Mouse (Mus musculus) naive thymus-derived CD4-positive, alpha-beta T cell, adult 2 months (primary cell): ENCODE measurements around the gene Zdhhc23.

Experiments
- DNase-seq: peaks from one replicate; pipeline ENCODE4 v3.0.0-alpha.2; 2011; ENCODE audit warnings: low read depth

Zdhhc23 gene

GRCm38 (mm10) chr16:43965781-43966389, 13.7 kb downstream of the Zdhhc23 start:
- DNase-seq = no peak

- no peak for DNase-seq
These were observed 15.8 kb downstream of the Zdhhc23 start for GRCm38 (mm10) chr16:43963780-43964179.

DNA sequence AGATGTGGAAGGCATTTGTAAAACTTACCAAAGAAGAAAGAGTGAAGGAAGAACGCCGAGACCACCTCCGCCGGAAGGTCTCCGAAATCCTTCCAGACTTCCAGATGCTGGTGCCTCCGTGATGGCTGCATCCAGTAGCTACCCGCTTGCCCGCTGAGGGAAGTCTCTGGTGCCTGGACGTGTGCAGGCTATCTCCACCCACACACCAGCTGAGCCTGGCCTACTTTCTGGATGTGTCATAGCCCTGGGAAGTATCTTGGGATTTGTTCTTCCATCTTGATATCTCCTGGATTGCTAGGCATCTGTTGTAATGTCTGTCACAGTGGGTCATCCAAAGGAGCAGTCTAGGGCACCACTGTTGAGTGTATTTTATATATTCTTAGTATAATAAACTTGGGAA, 16.3 kb downstream of the Zdhhc23 start:
- no peak for DNase-seq

DNA sequence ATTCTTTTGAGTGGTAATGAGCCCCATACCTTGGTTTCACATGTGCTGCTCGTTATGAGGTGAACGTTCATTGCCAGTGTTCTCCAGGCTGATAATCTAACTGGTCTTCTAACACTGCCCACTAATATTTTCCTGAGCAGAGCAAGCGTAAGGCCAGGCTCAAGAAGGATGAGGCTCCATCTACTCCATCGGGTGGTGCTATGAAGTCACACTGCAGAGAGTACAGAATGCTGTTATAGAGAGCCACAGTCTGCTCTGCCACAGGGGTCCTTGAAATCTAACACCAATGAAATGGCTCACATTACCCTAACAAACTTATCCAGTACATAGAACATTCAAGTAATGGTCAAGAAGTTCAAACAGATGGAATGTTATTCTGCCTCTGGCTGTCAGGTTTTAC, 21.6 kb downstream of the Zdhhc23 start:
- DNase-seq = no peak

DNA sequence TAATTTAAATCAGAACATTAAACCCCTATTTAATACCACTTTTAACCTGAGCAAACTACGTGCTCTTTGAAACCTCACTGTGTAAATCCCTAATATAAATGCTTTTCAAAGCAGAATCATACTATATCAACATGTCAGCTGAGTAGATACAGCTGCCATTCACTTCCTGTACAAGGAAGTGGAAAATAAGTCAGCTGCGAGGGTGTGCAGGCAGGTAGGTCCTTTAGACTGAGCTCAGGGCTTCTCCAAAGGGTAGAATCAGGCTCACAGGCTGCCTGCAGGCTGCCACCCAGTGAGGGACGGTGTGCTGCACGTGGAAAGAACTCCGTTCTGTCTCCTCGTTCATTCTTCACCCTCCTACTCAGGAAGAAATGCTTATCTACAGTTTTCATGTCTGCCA, 24.7 kb downstream of the Zdhhc23 start:
- DNase-seq = peak; percentile 10

DNA sequence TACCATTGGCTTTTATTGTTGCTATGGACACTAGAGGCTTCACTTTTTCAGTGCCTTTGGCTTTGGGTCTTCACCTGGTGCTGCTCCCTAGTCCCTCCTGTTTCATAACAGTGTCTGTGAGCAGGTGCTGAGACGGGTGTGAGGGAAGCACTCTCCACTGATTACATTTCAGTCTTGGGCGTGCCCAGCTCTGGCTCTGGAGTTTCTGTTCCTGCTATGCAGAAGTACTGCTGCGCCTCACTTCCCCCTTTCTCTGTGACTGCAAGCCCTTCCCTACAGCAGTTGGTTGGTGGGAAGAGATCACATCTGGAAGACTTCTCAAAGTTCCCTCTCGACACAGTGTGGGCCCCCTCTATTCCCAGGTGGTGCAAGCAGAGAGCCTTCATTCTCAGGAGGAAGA, 28.0 kb downstream of the Zdhhc23 start:
- no peak for DNase-seq

DNA sequence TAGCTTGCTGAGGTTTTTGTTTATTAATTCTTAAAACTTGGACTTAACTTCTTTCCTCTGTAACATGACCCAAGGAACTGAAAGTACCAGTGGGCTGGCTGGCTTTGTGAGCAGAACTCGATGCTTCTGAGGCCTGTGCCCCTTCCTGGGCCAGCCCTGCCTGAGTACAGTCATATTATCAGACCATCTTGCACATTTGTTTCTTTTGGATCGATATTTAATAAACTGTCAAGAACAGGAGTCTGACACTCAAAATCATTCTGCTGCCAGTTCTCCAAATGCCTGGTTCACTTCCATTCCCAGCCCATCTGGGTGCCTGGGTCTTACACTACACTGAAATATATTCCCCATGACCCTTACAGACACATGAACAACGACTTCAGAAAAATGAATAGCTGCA, 33.7 kb downstream of the Zdhhc23 start:
- DNase-seq = no peak

- DNase-seq = no peak
These were observed 34.2 kb downstream of the Zdhhc23 start for GRCm38 (mm10) chr16:43945351-43945750.

- no peak for DNase-seq
These were observed 38.7 kb downstream of the Zdhhc23 start for GRCm38 (mm10) chr16:43940846-43941245.

DNA sequence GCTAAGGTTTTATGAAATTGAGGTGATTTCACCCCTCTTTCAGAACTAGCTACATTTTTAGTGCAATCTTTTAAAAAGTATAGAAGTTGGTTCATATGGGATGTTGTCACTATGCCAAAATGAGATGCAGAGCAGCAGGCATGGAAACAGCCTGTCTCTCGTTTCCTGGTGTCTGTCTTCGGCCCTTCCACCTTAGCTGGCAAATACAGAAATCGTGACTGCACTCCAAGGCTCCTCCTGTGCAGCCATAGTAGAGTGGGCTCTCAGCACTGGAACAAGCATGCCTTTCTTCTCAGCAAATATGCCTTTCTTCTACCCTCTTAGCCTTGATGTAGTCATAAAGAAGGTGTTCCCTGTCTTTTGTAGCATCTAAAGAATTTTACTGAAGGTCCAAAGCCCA, 43.7 kb downstream of the Zdhhc23 start:
- DNase-seq = no peak

DNA sequence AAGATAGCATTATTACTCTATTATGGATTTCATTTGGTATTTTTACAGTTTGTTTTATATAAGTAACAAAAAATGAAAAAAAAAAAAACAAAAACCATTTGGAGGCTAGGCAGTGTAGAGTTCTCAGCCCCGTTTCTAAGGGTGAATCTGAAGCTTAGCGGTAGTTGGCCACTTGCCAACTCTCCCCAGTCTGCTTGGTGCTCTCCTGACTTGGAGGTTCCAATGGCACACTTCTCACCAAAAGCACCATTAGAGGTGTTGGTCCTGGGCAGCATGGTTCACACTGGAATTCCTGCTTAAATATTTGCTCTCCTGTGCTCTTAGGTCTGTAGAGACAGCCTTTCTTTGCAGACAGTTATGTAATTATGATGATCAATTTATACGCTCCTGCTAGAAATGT, 44.2 kb downstream of the Zdhhc23 start:
- no peak for DNase-seq

DNA sequence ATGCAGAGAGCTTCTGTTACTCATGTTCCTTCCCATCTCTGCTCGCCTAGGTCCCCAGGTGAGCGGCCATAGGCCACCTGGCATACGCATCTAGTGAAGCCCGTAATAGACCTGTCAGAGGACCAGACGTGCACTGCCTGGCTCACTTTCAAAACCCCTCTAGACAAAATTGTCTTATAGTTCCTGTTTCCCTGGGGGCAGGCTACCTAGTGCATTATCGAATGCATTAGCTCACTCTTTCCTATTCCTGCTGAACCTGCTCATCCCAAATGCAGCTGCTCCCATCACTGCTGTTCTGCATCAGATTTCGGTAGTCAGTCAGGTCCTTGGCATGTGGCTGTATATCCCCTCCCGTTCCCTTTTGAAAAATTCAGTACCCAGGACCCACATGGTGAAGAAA, 44.7 kb downstream of the Zdhhc23 start:
- no peak for DNase-seq

- DNase-seq = no peak
These were observed 46.5 kb downstream of the Zdhhc23 start for GRCm38 (mm10) chr16:43933041-43933440.

- DNase-seq = no peak
These were observed 47.3 kb downstream of the Zdhhc23 start for GRCm38 (mm10) chr16:43932319-43932718.

DNA sequence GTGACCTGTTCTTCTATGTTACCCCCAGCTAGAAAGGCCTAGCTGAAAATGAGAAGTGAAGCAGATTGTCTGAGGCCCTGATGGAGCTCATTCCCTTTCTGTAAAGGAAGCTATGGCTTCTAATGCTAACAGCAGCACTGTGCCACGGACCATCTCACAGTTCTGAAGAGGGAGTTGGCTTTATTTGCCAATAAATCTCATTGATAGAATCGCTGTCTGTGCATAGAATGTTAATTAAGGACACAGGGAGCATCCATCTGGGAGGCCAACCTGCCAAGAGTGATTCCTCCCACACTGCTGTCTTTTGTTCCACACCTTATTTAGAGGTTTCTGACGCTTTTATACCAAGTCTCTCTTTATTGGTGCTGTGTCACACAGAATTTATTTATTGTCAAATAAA, 48.1 kb downstream of the Zdhhc23 start:
- DNase-seq = no peak

- no peak for DNase-seq
These were observed 49.0 kb downstream of the Zdhhc23 start for GRCm38 (mm10) chr16:43930577-43930976.

GRCm38 (mm10) chr16:43926341-43926859, 53.2 kb downstream of the Zdhhc23 start, which contains the start of gene Qtrt2:
Gene Qtrt2 (minus strand): TSS chr16:43926809.
- DNase-seq = no peak

GRCm38 (mm10) chr16:43925846-43926245, 53.7 kb downstream of the Zdhhc23 start:
- no peak for DNase-seq

GRCm38 (mm10) chr16:43925001-43925558, 54.5 kb downstream of the Zdhhc23 start:
- DNase-seq = no peak

DNA sequence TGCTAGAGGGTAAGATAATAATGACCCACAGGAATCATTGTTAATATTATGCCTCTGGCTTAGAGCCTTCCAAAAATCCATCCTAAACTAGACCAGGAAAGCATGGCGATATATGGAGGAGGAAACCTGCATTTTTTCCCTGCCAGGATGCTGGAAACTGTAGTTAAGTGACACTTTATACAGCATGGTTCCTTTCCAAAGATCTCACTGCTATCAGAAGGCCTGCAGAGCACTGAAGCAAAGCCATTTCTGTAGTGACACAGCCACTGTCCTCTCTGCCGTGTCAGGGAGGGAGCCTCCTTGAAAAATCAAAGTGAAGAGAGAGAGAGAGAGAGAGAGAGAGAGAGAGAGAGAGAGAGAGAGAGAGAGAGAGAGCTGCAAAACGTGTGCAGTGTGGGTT, 57.0 kb downstream of the Zdhhc23 start:
- DNase-seq = no peak

- no peak for DNase-seq
These were observed 57.6 kb downstream of the Zdhhc23 start for GRCm38 (mm10) chr16:43922024-43922423.

GRCm38 (mm10) chr16:43918867-43919266, 60.7 kb downstream of the Zdhhc23 start:
- DNase-seq = no peak
